ENCODE assay signal across 7 mouse cellular contexts in the genomic region with DNA sequence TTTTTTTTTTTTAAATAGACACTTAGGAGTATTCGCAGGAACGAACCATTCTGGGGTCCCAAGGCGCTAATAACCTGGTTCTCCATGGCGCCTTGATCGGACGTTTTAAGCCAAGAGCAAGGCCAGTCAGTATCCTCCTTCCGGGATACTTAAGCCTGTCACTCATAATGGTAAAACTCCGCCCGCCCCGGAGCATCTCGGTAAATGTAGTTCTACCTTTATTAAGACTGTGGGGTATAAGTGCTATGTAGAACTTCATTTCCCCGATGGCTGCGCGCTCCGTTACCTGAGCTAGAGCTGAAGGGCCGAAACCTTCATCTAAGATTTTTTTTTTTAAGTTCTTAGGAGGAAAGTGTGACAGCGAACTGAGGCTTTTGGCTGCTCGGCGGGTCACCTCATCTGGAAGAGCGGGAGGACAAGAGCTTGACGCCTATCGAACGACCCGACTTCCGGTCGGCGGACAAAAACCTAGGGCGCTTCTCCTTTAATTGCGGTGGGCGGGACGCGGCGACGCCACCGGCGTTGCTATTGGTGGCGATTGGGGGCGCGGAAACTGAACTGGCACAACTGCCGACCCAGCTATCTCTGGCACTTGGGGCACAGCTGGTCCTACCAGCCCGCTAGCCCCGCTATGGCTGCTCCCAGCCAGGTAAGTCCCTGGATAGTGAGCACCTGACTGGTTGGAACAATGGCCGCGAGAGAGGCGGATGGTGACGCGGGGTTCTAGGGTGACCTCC. TPM values are rescaled to one million over a fixed set of nuclear protein-coding genes. Genes with fewer than 3 reads are reported as not detected.
DNase-seq lines count a peak whose midpoint lies in the region; ATAC-seq lines count a peak whose summit lies in the region.

A gene (plus strand): TSS at position 254 of the 737 bp plus-strand sequence.

- peak within 1 kb of the TSS; percentile 66 for H3K9ac ChIP-seq in intestine, embryonic 15.5 days

- peak; percentile 98 for ATAC-seq in intestine, embryonic 15.5 days

- peak; percentile 94 for DNase-seq in adrenal gland, adult 2 months
- peak; percentile 87 for DNase-seq in embryo, embryonic 11.5 days (ENCODE audit: low read depth, low spot score)
- peak; percentile 90 to 93 for DNase-seq in gastrocnemius, postnatal 36 days
- peak; percentile 91 to 97 for DNase-seq in left cerebral cortex, postnatal 25 days (ENCODE audit: low spot score in 2 of 2)
- DNase-seq in midbrain, embryonic 10.5 days (ENCODE audit: low spot score), result peak; percentile 97
- peak; percentile 96 for DNase-seq in right cerebral cortex, postnatal 4 days

- H3K27ac ChIP-seq in intestine, embryonic 15.5 days, result peak within 1 kb of the TSS; percentile 74
- H3K27ac ChIP-seq in midbrain, embryonic 10.5 days (replicated peaks), result peak within 1 kb of the TSS; percentile 87

- H3K9me3 ChIP-seq in intestine, embryonic 15.5 days, result no peaks in the 10 kb centered on the region
- H3K9me3 ChIP-seq in midbrain, embryonic 10.5 days (replicated peaks), result no peaks in the 10 kb centered on the region

- H3K27me3 ChIP-seq in intestine, embryonic 15.5 days (replicated peaks), result no peaks in the 10 kb centered on the region
- H3K27me3 ChIP-seq in midbrain, embryonic 10.5 days (ENCODE audit: low read depth, poor library complexity, severe bottlenecking), result no peaks in the 10 kb centered on the region

- H3K36me3 ChIP-seq in intestine, embryonic 15.5 days, result peaks cover 5% of the 10 kb centered on the region; the same call in 1 of the 2 replicates
- H3K36me3 ChIP-seq in midbrain, embryonic 10.5 days, result peaks cover 27% of the 10 kb centered on the region

- H3K4me3 ChIP-seq in intestine, embryonic 15.5 days (replicated peaks), result peak within 1 kb of the TSS; percentile 62
- H3K4me3 ChIP-seq in midbrain, embryonic 10.5 days, result peak within 1 kb of the TSS; percentile 90

- intact Hi-C loops in gastrocnemius, postnatal 36 days (cut with DNase I), result loop anchor here (2.0 to 5.0 kb wide), 2 partner anchors 32 to 124 kb away; a partner anchor contains a TSS
- intact Hi-C loops in left cerebral cortex, postnatal 25 days (cut with DNase I), result loop anchor here (2.0 to 5.0 kb wide), 2 partner anchors 34 to 68 kb away; a partner anchor contains a TSS

- H3K4me2 ChIP-seq in intestine, embryonic 15.5 days (replicated peaks), result peak within 1 kb of the TSS; percentile 88

- H3K4me1 ChIP-seq in intestine, embryonic 15.5 days (replicated peaks), result peaks cover 13% of the 10 kb centered on the region
- H3K4me1 ChIP-seq in midbrain, embryonic 10.5 days, result peaks cover 23% of the 10 kb centered on the region

- under 1% methylated on average over 47 of the region's 47 CpGs for WGBS in intestine, embryonic 15.5 days
- under 1% methylated on average over 47 of the region's 47 CpGs for WGBS in midbrain, embryonic 10.5 days

RNA-seq across cellular contexts. Expression of the gene that starts here (rescaled TPM):
- 1 to 10 TPM; 3.4 to 5.4 TPM for total RNA-seq in adrenal gland, adult 2 months (2021)
- polyA plus RNA-seq in adrenal gland, adult 2 months (2012; rRNA removed), result 5.4 and 7.1 TPM in 2 replicates
- total RNA-seq in gastrocnemius, postnatal 36 days (2021), result 1 to 10 TPM; 1.5 to 1.7 TPM
- 25.9 and 28.2 TPM in 2 replicates for polyA plus RNA-seq in intestine, embryonic 15.5 days (2015; fragmentation: Nextera tagmentation; extraction: Ambion mirVana)
- 10 to 100 TPM; 17.2 to 18.9 TPM for total RNA-seq in left cerebral cortex, postnatal 25 days (2021)
- polyA plus RNA-seq in midbrain, embryonic 10.5 days (2016; fragmentation: Nextera tagmentation; extraction: Ambion mirVana), result 38.1 and 46.6 TPM in 2 replicates

Comparison
In these comparisons a context has a peak if more than half of its experiments do, and no peak if none do; other contexts are left out.
1. Peak in every context shown above with its lines: DNase-seq, ATAC-seq, H3K4me3 ChIP-seq and H3K27ac ChIP-seq.